Mouse (Mus musculus) liver, embryonic 11.5 days (tissue): ENCODE data around the gene Lrrc26. TPM values are rescaled to one million over a fixed set of nuclear protein-coding genes. Genes with fewer than 3 reads are reported as not detected.
A peak's percentile ranks its signal among the peaks of the same experiment; 100 is the strongest.

ENCODE experiments used
- ATAC-seq: fragments of 200-750 bp; cut with Nextera tagmentation; replicated peaks from 2 replicates; pipeline ENCODE4 v1.8.0; 2017; ENCODE audit warnings: moderate number of reproducible peaks, mild to moderate bottlenecking, moderate TSS enrichment, moderate library complexity; ENCODE audit not compliant: low FRiP score
- DNase-seq: peaks from one replicate; pipeline ENCODE4 v3.0.0-alpha.2; 2017; ENCODE audit warnings: low spot score
- H3K27ac ChIP-seq: fragments of 300-500 bp; sonication (generic); 2 replicates; pipeline ENCODE4 v1.5.1; 2014; ENCODE audit warnings: mild to moderate bottlenecking, low read depth, low read length, control low read depth
- H3K27me3 ChIP-seq: fragments of 300-500 bp; sonication (generic); replicated peaks from 2 replicates; pipeline ENCODE4 v1.6.1; 2014; ENCODE audit warnings: low read length, mixed read lengths; ENCODE audit not compliant: control insufficient read depth, insufficient read depth
- H3K36me3 ChIP-seq: fragments of 300-500 bp; sonication (generic); 2 replicates; pipeline ENCODE4 v1.6.1; 2014; ENCODE audit warnings: mild to moderate bottlenecking, low read length, moderate library complexity, mixed read lengths; ENCODE audit not compliant: control insufficient read depth, insufficient read depth
- H3K4me1 ChIP-seq: fragments of 300-500 bp; sonication (generic); replicated peaks from 2 replicates; pipeline ENCODE4 v1.6.1; 2014; ENCODE audit warnings: low read length, mixed read lengths; ENCODE audit not compliant: control insufficient read depth, insufficient read depth
- H3K4me2 ChIP-seq: fragments of 300-500 bp; sonication (generic); 2 replicates; pipeline ENCODE4 v1.6.1; 2014; ENCODE audit warnings: mild to moderate bottlenecking, control low read depth, moderate library complexity
- H3K4me3 ChIP-seq: fragments of 300-500 bp; sonication (generic); 2 replicates; pipeline ENCODE4 v1.5.1; 2014; ENCODE audit warnings: low read depth, low read length, control low read depth
- H3K9ac ChIP-seq: fragments of 300-500 bp; sonication (generic); 2 replicates; pipeline ENCODE4 v1.6.1; 2014; ENCODE audit warnings: low read depth, low read length, control low read depth
- H3K9me3 ChIP-seq: fragments of 300-500 bp; sonication (generic); 2 replicates; pipeline ENCODE4 v1.6.1; 2016; ENCODE audit warnings: low read length, inconsistent platforms, mixed read lengths; ENCODE audit not compliant: control insufficient read depth
- WGBS: fragments of 180-500 bp; shearing (Covaris S2); extraction: QIAGEN DNeasy Blood & Tissue Kit; methylation state at CpG from one replicate; pipeline ENCODE4 v1.1.7; 2014; 5-methylcytosine and 5-hydroxymethylcytosine counted together
- polyA plus RNA-seq: library from polyadenylated mRNA; unstranded; fragments of >200 nt; fragmentation: Nextera tagmentation; extraction: Ambion mirVana; gene quantifications from 2 replicates; pipeline ENCODE4 v1.2.1, GENCODE M21; 2014

The Lrrc26 gene
- polyA plus RNA-seq, 1 experiment from 2014 or later = not detected

DNA sequence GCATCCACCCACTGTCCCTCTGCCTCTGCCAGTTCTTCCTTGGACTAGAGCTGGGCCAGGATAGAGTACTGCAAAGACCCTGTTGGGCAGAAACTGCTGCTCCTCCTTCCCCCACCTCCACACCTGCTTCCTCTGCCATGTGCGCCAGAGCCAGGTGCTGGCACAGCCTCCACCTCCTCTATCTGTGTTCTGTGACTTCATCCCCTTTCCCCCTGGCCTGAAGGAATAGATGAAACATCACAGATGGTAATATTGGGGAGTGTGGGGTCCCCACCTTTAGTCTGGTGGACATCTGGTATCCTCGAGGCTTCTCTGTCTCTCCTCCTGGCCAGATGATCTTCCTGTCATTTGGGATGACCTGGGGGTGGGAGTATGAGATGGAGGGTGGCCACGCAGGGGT lies 13.7 kb downstream of the Lrrc26 start:
- no peak overlapping the region for H3K9ac ChIP-seq
- no peak for ATAC-seq
- H3K9me3 ChIP-seq = no peaks in the 10 kb centered on the region
- no peak overlapping the region for H3K4me3 ChIP-seq
- no peak for DNase-seq
- no peak overlapping the region for H3K27ac ChIP-seq
- 54% methylated on average over 3 of the region's 3 CpGs for WGBS
- H3K4me1 ChIP-seq = peaks cover 4% of the 10 kb centered on the region; the same call in 1 of the 2 replicates
- H3K4me2 ChIP-seq = no peak overlapping the region
- no peaks in the 10 kb centered on the region for H3K36me3 ChIP-seq
- H3K27me3 ChIP-seq = peaks cover 57% of the 10 kb centered on the region

DNA sequence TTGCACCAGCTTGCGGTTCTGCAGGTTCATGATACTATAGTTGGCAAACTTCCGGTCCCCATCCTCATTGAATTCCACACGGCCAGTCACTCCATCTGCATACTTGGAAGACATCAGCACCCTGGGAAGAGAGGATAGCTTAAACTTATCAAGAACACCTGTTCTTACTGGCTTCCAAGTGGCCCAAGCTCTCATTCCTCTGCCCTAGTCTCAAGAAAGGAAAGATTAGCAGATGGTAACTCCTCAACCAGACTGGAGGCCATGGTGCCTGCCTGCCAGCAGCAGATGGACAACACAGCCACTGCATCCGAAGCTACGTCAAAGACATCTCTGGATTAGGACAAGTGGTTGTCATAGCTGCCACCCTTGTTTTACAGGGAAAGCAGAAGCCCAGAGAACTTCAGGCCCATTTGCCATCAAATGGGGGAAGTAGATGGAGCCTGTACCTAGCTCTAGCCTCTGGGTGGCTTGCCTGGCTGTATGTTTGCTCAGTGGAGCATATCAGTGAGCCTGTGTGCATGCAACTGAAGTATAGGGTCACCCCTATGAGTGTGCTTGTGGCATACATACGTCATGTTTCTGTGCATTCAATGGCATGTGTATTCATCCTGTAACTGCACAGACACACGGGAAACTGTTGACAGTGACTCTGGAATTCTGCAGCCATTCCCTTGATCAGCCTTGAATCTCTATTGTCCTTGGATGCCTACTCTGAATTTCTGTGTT lies 14.4 kb downstream of the Lrrc26 start:
- H3K27ac ChIP-seq = no peak overlapping the region
- H3K36me3 ChIP-seq = no peaks in the 10 kb centered on the region
- H3K9me3 ChIP-seq = no peaks in the 10 kb centered on the region
- DNase-seq (no peak), ATAC-seq (no peak)
- peaks cover 4% of the 10 kb centered on the region; the same call in 1 of the 2 replicates for H3K4me1 ChIP-seq
- no peak overlapping the region; the same call in 1 of the 2 replicates for H3K4me3 ChIP-seq
- H3K27me3 ChIP-seq = peaks cover 60% of the 10 kb centered on the region
- H3K4me2 ChIP-seq = peak overlapping the region; percentile 69
- 60% methylated on average over 7 of the region's 7 CpGs for WGBS
- H3K9ac ChIP-seq = no peak overlapping the region

DNA sequence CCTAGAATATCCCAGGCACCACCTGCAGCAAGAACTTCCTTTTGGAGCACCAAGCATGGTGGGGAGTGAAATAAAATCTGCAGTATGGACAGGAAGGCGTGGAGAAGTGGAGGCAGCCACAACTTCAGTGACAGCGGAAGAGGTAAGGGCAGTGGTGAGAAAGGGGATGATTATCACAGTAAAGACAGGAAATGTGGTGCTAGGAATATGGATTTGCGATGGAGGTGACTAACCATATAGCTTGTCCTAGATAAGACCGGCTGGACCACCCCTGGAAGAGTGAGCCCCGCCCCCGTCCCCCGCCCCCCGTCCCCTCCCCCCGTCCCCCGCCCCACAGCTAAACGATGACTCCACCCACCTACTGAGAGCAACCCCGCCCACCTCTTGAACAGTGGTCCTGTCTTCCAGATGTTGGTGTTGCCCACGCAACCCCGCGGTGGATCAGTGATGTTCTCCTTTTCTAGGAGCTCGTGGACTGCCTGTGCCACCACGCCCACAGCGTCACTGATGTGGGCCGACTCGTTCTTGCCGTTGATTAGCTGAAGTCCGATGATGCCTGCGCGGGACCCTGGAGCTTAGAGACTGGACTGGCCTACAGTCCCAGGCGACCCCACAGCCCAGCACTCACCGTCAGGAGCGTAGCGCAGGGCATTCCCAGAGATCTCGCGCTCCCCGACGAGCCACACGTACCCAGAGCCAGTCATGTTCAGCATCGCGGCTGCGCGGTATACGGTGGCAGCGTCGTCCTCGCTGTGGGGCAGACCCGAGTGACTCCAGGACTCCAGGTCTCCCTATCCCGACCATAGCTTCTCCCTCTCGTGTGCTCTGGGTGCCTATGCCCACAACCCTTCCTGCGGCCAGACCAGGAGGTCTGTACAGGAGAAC lies 15.2 kb downstream of the Lrrc26 start:
- Histone ChIP-seq H3K9ac (no peak overlapping the region), H3K4me1 (peaks cover 4% of the 10 kb centered on the region; the same call in 1 of the 2 replicates), H3K36me3 (no peaks in the 10 kb centered on the region), H3K27ac (no peak overlapping the region), H3K9me3 (no peaks in the 10 kb centered on the region), H3K4me3 (peak overlapping the region; percentile 42), H3K27me3 (peaks cover 66% of the 10 kb centered on the region), H3K4me2 (peak overlapping the region; percentile 69)
- DNase-seq (peak; percentile 58), ATAC-seq (peak; percentile 57)
- 1% methylated on average over 41 of the region's 45 CpGs for WGBS

DNA sequence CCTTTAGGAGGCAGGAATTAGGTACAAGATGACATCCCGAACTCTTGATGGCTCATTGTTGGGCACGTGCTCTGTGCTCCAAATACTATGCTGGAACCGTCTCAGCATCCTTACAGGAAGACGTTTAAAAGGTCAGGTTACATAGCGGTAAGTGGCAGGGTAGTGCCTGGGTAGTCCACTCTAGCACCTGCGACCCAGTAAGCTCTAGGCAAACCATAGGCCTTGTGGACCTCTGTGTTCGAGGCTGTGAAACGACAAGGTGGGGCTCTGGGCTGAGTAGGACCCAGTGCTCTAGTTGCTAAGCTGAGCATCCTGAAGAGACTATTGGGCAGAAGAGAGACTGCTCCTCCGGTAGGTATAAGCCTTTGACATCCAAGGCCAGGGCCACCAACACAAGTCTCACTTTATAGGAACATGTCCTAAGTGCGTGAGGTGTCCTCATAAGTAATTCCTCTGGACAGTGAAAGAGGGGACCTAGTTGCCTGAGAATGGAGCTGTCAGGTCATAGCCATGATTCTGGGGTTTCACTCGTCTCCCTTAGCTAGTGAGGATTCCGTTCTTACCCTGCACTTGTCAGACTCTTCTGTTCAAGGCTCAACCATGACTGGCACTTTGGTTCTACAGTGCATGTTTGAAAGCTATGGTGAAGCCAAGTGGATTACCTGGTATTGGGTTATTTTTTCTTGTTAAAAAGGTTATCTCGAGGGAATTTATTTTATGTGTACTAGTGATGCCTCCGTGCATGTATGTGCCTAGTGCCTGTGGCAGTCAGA lies 16.1 kb downstream of the Lrrc26 start:
- WGBS = 47% methylated on average over 14 of the region's 14 CpGs
- Histone ChIP-seq H3K9me3 (no peaks in the 10 kb centered on the region), H3K9ac (no peak overlapping the region), H3K4me2 (peak overlapping the region; percentile 69), H3K4me3 (peak overlapping the region; percentile 42; the same call in 1 of the 2 replicates), H3K36me3 (no peaks in the 10 kb centered on the region), H3K27ac (no peak overlapping the region), H3K27me3 (peaks cover 75% of the 10 kb centered on the region), H3K4me1 (peaks cover 4% of the 10 kb centered on the region; the same call in 1 of the 2 replicates)
- ATAC-seq (no peak), DNase-seq (no peak)

DNA sequence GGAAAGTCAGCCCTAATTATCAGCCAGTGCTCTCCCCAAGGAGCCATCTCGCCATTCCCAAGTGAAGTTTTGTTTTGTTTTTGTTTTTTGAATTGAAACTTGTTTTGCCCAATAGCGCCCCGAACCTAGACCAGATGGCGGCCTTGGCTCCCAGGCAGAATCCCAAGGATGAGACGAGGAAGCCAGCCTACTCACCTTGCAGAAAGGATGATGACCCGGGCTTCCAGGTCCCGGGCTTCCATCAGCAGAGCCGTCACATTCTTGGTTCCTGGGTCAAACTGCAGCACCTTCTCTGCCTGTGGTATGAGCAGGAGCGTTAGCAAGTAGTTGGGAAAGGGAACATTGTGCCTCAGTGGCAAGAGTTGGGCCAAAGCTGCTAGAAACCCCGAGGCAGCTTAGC lies 20.5 kb downstream of the Lrrc26 start:
- Histone ChIP-seq H3K4me2 (no peak overlapping the region), H3K36me3 (no peaks in the 10 kb centered on the region), H3K9me3 (no peaks in the 10 kb centered on the region), H3K27me3 (peaks cover 81% of the 10 kb centered on the region), H3K27ac (no peak overlapping the region), H3K4me3 (no peak overlapping the region), H3K9ac (no peak overlapping the region), H3K4me1 (no peaks in the 10 kb centered on the region)
- ATAC-seq (no peak), DNase-seq (no peak)
- 49% methylated on average over 10 of the region's 10 CpGs for whole genome bisulfite sequencing

DNA sequence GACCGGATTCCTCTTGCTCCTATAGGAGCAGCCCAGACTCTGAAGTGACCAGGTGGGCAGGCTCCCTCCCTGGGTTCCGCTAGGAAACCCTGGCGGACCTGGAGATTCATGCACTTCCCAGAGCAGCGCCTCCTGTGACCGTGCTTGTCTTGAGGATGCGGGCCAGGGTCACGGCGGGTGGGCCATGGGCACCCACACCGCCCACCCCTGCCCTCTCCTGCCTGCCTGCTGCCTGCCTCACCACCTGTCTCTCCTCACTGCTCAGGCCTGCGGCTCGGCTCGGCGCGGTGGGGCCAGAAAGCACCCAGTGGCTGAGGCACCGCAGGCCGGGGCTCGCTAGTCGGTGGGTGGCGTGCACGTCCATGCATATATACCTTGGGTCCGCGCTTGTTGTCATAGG lies 21.3 kb downstream of the Lrrc26 start:
- Histone ChIP-seq H3K36me3 (no peaks in the 10 kb centered on the region), H3K4me2 (no peak overlapping the region), H3K9me3 (no peaks in the 10 kb centered on the region), H3K4me3 (no peak overlapping the region), H3K27ac (no peak overlapping the region), H3K4me1 (no peaks in the 10 kb centered on the region), H3K27me3 (peaks cover 73% of the 10 kb centered on the region), H3K9ac (no peak overlapping the region)
- DNase-seq (no peak), ATAC-seq (no peak)
- WGBS = 4% methylated on average over 22 of the region's 22 CpGs

DNA sequence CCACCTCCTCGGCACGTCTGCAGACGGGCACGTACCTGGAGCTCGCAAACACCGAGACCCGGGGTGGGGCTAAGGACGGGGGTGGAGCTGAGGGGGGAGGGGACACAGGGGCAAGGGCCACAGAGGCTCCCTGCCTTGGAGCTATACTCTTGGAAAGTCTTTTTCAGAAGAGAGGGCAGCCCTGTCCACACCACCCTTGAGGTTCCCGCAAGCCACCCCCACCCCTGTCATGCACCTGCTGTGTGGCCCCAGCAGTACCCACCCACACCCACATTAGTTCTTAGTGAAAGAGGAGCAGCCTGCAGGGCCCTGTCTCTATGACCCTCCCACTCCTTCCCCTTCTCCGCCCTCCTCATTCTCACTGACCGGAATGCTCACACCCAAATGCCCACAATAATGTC lies 21.8 kb downstream of the Lrrc26 start:
- Histone ChIP-seq H3K27ac (no peak overlapping the region), H3K4me1 (no peaks in the 10 kb centered on the region), H3K4me2 (no peak overlapping the region), H3K9ac (no peak overlapping the region), H3K36me3 (no peaks in the 10 kb centered on the region), H3K4me3 (no peak overlapping the region), H3K27me3 (peaks cover 73% of the 10 kb centered on the region), H3K9me3 (no peaks in the 10 kb centered on the region)
- DNase-seq = no peak
- 4% methylated on average over 11 of the region's 11 CpGs for WGBS
- no peak for ATAC-seq

DNA sequence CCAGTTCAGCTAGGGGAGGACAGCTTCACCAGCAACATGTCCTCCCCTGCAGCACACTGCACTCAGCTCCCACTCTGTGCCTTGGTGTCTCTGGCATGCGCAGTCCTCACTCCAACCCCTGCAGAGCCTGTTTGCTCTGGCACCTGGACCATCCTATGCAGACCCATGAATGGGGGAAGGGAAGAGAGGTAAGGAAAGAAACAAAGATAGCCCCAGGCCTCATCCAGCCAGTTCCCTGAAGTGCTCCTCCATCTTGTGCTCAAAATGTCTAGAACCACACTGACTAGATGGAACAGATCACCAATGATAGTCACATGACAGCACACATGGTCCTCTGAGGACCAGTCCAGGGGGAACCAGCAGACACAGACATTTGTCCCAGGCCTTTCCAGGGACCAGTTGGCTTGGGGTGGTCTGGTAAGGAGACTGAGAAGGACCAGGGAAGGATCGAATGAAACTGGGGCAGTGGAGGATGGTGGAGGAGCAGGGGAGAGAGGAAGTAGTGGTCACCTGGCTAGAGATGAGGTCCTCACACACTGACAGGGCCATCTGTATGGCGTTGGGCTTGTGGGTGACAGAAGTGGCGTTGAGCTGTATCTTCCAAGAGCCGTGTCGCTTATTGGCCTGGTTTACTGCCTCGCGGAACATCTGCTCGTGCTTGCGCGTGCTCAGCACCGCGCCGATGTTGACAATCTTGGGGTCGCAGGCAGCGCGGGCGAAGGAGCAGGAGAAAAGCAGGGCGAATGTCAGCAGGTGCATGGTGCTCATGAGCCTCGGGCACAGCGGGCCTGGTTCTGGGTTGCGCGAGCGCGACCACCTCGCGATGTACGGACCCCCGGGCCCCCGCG lies 28.6 kb downstream of the Lrrc26 start:
- peaks cover 65% of the 10 kb centered on the region for H3K27me3 ChIP-seq
- H3K4me3 ChIP-seq = peak overlapping the region; percentile 34
- ATAC-seq = no peak
- DNase-seq = no peak
- no peaks in the 10 kb centered on the region for H3K4me1 ChIP-seq
- H3K9ac ChIP-seq = no peak overlapping the region
- H3K27ac ChIP-seq = no peak overlapping the region
- H3K36me3 ChIP-seq = no peaks in the 10 kb centered on the region
- 7% methylated on average over 31 of the region's 31 CpGs for WGBS
- no peaks in the 10 kb centered on the region for H3K9me3 ChIP-seq
- peak overlapping the region; percentile 58 for H3K4me2 ChIP-seq
